Mouse (Mus musculus): ENCODE results near the gene Defb48.

Defb48 gene

DNA sequence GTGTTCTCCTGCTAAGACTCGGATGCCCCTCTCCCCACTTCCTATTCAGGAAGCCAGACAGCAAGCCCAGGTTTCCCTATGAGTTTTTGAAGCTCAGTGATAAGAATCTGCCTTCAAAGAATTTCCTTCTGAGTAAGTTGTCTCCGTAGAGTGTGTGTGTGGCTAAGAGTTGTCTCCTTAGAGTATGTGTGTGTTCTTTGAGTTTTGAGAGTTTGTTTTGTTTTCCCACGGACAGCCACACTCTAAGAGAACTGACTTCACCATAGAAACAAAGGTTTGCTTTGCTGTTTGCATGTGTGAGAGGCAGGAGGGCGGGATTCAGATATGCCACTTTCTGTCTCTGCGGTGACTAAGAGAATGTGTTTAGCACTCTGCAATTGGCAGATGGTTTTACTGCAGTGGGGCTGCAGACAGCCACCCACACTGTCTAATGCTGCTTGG is 56.2 kb downstream of the Defb48 start:
- DNase-seq (ENCODE audit: low read depth): no peak

Measured in c-Kit-positive CD71-negative TER-119-negative erythroid progenitor cells, embryonic 14.5 days (primary cell).